Mouse (Mus musculus) myocyte (in vitro differentiated cells): ENCODE results near the gene Kcng3.

Source experiments
- POLR2A ChIP-seq: IDR thresholded peaks from one replicate; pipeline ENCODE4 v1.6.1; 2011; ENCODE audit warnings: low read depth, mild to moderate bottlenecking, control low read depth, moderate library complexity; ENCODE audit not compliant: insufficient read length
- TCF3 ChIP-seq: IDR thresholded peaks from one replicate; pipeline ENCODE4 v1.6.1; 2011; ENCODE audit warnings: low read depth, control low read depth; ENCODE audit not compliant: insufficient read length

GRCm38 (mm10) chr17:83539262-83540037, 92.2 kb downstream of the Kcng3 start:
- TF ChIP-seq POLR2A (no peak), TCF3 (no peak)
